Mouse (Mus musculus): ENCODE data around the gene Vgll3. TPM values are rescaled to one million over a fixed set of nuclear protein-coding genes. Genes with fewer than 3 reads are reported as not detected.

The Vgll3 gene
- polyA plus RNA-seq, 1 experiment from 2014 or later: 3.0 TPM

DNA sequence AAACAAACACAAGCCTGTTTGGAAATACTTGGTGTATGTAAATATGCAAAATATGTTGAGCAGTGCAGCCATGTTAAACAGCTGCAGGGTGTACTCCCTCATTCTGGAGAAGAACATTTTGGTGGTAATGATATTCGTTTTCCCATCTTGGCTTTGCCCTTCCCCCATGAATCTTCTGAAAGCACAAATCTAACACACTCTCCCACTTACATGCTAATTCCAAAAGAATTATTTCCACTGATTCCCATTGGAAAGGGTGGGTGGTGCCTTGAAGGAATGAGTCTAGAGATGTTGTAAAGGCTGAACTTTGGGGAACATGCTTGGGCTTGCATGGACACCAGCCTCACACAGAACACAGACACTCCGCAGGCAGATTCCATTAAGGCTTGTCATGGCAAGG lies 53.9 kb downstream of the Vgll3 start:
- H3K4me3 ChIP-seq: no peak overlapping the region
- 82% methylated on average over 2 of the region's 2 CpGs for WGBS
- no peak for DNase-seq (ENCODE audit: low spot score)
- H3K27me3 ChIP-seq (ENCODE audit: low read depth, poor library complexity, severe bottlenecking): no peaks in the 10 kb centered on the region
- no peaks in the 10 kb centered on the region for H3K36me3 ChIP-seq
- H3K9me3 ChIP-seq (replicated peaks): no peaks in the 10 kb centered on the region
- no peak overlapping the region for H3K27ac ChIP-seq
- H3K4me1 ChIP-seq: peaks cover 5% of the 10 kb centered on the region; the same call in 1 of the 2 replicates

DNA sequence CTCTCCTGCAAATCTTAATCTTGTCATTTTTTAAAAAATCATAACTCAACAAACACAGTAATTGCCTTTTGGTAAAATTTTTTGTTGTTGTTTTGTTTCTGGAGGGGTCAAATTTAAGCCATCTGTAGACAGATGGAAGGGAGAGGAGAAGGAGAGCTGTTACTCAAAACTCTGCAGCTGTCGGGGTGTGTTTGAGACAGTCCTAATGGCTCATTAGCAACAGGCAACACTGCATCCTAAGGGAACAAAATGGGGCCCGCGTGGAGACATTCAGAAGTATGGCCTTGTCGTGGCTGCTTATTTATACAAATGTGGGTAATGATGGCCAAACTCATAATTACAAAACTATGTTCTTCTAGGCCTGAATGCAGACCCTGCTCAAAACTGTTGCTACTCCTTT lies 73.9 kb downstream of the Vgll3 start:
- no peaks in the 10 kb centered on the region for H3K27me3 ChIP-seq (ENCODE audit: low read depth, poor library complexity, severe bottlenecking)
- 82% methylated on average over 4 of the region's 4 CpGs for WGBS
- no peak overlapping the region for H3K27ac ChIP-seq
- no peaks in the 10 kb centered on the region for H3K4me1 ChIP-seq
- no peak overlapping the region for H3K4me3 ChIP-seq
- no peak for DNase-seq (ENCODE audit: low spot score)
- no peaks in the 10 kb centered on the region for H3K36me3 ChIP-seq
- H3K9me3 ChIP-seq (replicated peaks): no peaks in the 10 kb centered on the region

Measured in limb, embryonic 10.5 days (tissue).